Mouse (Mus musculus) spleen, adult 18-20 months (tissue): ENCODE data around the gene Tnrc6a.

ENCODE experiments used
- DNase-seq, 2 experiments: peaks; one replicate each; pipeline ENCODE4 v3.0.0; 2022; ENCODE audit warnings: mixed read lengths in 2 of 2

Gene Tnrc6a

DNA sequence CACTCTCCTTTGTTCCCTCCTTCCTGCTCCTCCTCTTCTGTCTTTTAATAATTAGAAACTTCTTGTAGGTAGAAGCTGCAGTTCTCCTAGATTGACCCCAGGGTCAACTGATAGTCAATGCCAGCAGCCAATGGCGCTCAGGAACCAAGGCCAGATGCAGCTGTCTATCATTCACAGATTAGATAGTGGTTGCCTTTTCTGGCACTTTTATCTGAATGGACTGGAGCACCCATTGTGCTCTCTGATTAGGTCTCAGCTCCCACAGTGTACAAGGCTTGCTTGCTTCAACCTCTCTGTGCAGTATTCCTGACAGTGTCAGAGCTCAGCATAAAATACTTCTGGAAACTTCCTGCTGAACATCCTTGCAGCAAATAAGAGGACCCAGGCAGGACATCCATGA, 121.1 kb downstream of the Tnrc6a start:
- no peak for DNase-seq
